Mouse (Mus musculus): Measurements from ENCODE around the gene Zfp574. TPM values are rescaled to one million over a fixed set of nuclear protein-coding genes. Genes with fewer than 3 reads are reported as not detected.

Zfp574 gene
- polyA plus RNA-seq (2015; fragmentation: Nextera tagmentation; extraction: Ambion mirVana), result 9.4 and 10.8 TPM in 2 replicates

DNA sequence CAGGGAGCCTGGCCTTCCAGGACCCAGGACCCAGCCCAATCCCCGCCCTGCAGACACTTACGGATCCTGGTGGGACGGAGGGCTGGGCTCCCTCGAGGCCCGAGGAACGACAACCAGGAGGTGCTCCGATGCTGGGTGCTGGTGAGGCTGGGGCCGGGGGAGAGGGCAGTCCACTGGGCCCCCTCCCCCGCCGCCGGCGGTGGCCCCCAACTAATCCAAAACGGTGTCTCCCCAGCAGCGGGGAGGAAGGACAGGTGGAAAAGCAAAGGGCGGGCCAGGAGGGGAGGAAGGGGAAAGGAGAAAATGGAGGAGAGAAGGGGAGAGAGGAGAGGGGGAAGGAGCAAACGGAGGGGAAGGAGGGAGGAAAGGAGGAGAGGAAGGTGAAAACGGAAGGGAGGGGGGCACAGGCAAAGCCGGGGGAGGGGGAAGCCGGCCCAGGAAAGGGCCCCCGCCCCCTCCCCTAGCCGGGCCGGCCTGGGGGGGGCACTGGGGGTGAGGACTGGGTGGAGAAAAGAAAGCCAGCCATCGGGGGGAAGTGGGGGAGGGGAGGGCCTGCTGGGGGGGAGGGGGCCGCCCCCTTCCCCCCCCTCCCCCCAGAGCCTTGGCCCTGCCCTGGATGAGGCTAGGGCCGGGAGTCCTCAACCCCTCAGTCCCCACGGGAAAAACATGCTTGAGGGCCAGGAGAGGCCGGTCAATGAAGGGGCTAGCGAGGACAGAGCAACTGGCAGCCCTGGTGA is at the start of gene Zfp574, which contains the start of gene Grik5:
Gene Zfp574 (plus strand): TSS at position 589 of the 737 bp plus-strand sequence.
Gene Grik5 (minus strand): TSS at position 368 of the 737 bp plus-strand sequence.
- ATAC-seq, result no peak
- DNase-seq, result no peak
- no peaks in the 10 kb centered on the region for H3K36me3 ChIP-seq (replicated peaks; ENCODE audit: insufficient read depth, low read length)
- H3K9ac ChIP-seq (replicated peaks), result peak within 1 kb of the TSS; percentile 65
- H3K4me1 ChIP-seq (ENCODE audit: insufficient read depth), result peaks cover 36% of the 10 kb centered on the region
- H3K4me2 ChIP-seq (ENCODE audit: low read depth, low read length), result peak within 1 kb of the TSS; percentile 78
- H3K4me3 ChIP-seq (ENCODE audit: low read depth, low read length), result peak within 1 kb of the TSS; percentile 47
- no peak within 1 kb of the TSS for H3K27ac ChIP-seq (ENCODE audit: low read depth)
- TF ChIP-seq EP300 (IDR thresholded peaks at IDR 0.05; ENCODE audit: low read depth) (no peak), CTCF (IDR thresholded peaks at IDR 0.05; ENCODE audit: low read depth) (no peak)
- 4% methylated on average over 21 of the region's 28 CpGs for WGBS (ENCODE audit: insufficient replicate concordance)
- H3K9me3 ChIP-seq (ENCODE audit: low read length), result no peaks in the 10 kb centered on the region
- no peaks in the 10 kb centered on the region for H3K27me3 ChIP-seq (ENCODE audit: insufficient read depth, low read length)

GRCm38 (mm10) chr7:25025855-25026439 is 46.4 kb upstream of the Zfp574 start:
- Histone ChIP-seq H3K36me3 (replicated peaks; ENCODE audit: insufficient read depth, low read length) (no peaks in the 10 kb centered on the region), H3K9ac (replicated peaks) (no peak overlapping the region), H3K27ac (ENCODE audit: low read depth) (no peak overlapping the region), H3K4me3 (ENCODE audit: low read depth, low read length) (no peak overlapping the region), H3K27me3 (ENCODE audit: insufficient read depth, low read length) (no peaks in the 10 kb centered on the region), H3K4me1 (ENCODE audit: insufficient read depth) (no peaks in the 10 kb centered on the region), H3K4me2 (ENCODE audit: low read depth, low read length) (no peak overlapping the region), H3K9me3 (ENCODE audit: low read length) (no peaks in the 10 kb centered on the region)
- DNase-seq (no peak), ATAC-seq (no peak)
- no peak for TF ChIP-seq EP300 (IDR thresholded peaks at IDR 0.05; ENCODE audit: low read depth)
- TF ChIP-seq CTCF (IDR thresholded peaks at IDR 0.05; ENCODE audit: low read depth), result peak; percentile 33
- WGBS (ENCODE audit: insufficient replicate concordance), result 60% methylated on average over 10 of the region's 10 CpGs

GRCm38 (mm10) chr7:25026452-25026851 is 45.9 kb upstream of the Zfp574 start:
- no peaks in the 10 kb centered on the region for H3K27me3 ChIP-seq (ENCODE audit: insufficient read depth, low read length)
- no peak overlapping the region for H3K9ac ChIP-seq (replicated peaks)
- no peak for ATAC-seq
- H3K27ac ChIP-seq (ENCODE audit: low read depth), result no peak overlapping the region
- no peak overlapping the region for H3K4me2 ChIP-seq (ENCODE audit: low read depth, low read length)
- 55% methylated on average over 7 of the region's 7 CpGs for WGBS (ENCODE audit: insufficient replicate concordance)
- H3K9me3 ChIP-seq (ENCODE audit: low read length), result no peaks in the 10 kb centered on the region
- H3K36me3 ChIP-seq (replicated peaks; ENCODE audit: insufficient read depth, low read length), result no peaks in the 10 kb centered on the region
- TF ChIP-seq CTCF (IDR thresholded peaks at IDR 0.05; ENCODE audit: low read depth) (no peak), EP300 (IDR thresholded peaks at IDR 0.05; ENCODE audit: low read depth) (no peak)
- DNase-seq, result no peak
- no peaks in the 10 kb centered on the region for H3K4me1 ChIP-seq (ENCODE audit: insufficient read depth)
- H3K4me3 ChIP-seq (ENCODE audit: low read depth, low read length), result no peak overlapping the region

DNA sequence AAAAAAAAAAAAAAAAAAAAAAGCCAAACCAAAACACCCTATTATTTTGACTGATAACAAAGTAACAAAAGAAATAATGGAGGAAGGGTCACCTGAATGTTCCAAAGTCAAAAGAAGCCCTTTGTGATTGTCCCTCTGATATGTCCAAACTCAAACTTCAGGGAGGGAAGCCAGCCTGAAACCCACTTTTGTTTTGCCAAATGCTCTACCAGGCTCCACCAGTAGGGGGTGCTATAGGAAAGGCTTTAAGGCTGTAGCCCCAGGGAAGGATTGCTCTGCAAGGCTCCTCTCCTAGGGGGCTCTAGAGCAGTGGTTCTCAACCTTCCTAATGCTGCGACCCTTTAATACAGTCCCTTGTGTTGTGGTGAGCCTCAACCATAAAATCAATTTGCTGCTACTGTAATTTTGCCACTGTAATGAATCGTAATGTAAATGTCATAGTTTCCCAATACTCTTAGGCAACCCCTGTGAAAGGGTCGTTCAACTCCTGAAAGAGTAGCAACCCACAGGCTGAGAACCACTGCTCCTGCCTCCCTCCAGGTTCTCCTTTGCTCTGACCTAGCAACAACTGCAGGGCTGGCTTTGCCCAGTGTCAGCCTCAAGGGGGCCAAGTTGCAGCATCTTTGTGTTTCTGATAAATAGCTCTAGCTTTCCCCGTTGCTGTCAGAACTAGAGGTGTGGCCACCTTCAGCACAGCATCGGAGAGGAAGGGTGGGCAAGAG is 42.2 kb upstream of the Zfp574 start:
- Histone ChIP-seq H3K4me3 (ENCODE audit: low read depth, low read length) (no peak overlapping the region), H3K27ac (ENCODE audit: low read depth) (no peak overlapping the region), H3K9ac (replicated peaks) (no peak overlapping the region), H3K36me3 (replicated peaks; ENCODE audit: insufficient read depth, low read length) (no peaks in the 10 kb centered on the region), H3K9me3 (ENCODE audit: low read length) (no peaks in the 10 kb centered on the region), H3K27me3 (ENCODE audit: insufficient read depth, low read length) (no peaks in the 10 kb centered on the region), H3K4me2 (ENCODE audit: low read depth, low read length) (no peak overlapping the region), H3K4me1 (ENCODE audit: insufficient read depth) (no peaks in the 10 kb centered on the region)
- TF ChIP-seq CTCF (IDR thresholded peaks at IDR 0.05; ENCODE audit: low read depth) (peak; percentile 92), EP300 (IDR thresholded peaks at IDR 0.05; ENCODE audit: low read depth) (no peak)
- 30% methylated on average over 5 of the region's 5 CpGs for WGBS (ENCODE audit: insufficient replicate concordance)
- ATAC-seq (peak; percentile 23; the same call in 1 of the 2 replicates), DNase-seq (peak; percentile 83)

GRCm38 (mm10) chr7:25031528-25031927 is 40.8 kb upstream of the Zfp574 start:
- no peak for ATAC-seq
- Histone ChIP-seq H3K27ac (ENCODE audit: low read depth) (no peak overlapping the region), H3K4me1 (ENCODE audit: insufficient read depth) (no peaks in the 10 kb centered on the region), H3K4me3 (ENCODE audit: low read depth, low read length) (no peak overlapping the region), H3K9me3 (ENCODE audit: low read length) (no peaks in the 10 kb centered on the region), H3K9ac (replicated peaks) (no peak overlapping the region), H3K4me2 (ENCODE audit: low read depth, low read length) (no peak overlapping the region), H3K36me3 (replicated peaks; ENCODE audit: insufficient read depth, low read length) (no peaks in the 10 kb centered on the region), H3K27me3 (ENCODE audit: insufficient read depth, low read length) (no peaks in the 10 kb centered on the region)
- no peak for DNase-seq
- 68% methylated on average over 3 of the region's 3 CpGs for WGBS (ENCODE audit: insufficient replicate concordance)
- no peak for TF ChIP-seq EP300 (IDR thresholded peaks at IDR 0.05; ENCODE audit: low read depth)

DNA sequence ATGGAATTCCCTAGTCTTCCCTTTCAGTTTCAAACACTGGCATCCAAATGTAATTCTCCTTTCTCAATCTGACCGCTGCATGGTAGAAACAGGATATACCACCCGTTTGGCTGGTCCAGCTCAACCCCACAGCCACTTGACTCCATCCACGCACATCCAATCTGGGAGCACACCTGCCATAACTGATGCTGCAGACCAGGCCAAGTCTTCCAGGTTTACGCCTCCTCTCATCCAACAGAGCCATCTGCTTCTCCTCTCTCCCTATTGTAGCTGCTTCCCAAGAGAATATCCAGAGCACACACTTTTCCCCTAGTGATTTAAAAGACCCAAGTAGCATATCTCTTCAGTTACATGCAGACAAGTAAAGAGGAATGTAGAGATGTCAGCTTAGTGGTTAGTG is 37.6 kb upstream of the Zfp574 start:
- no peak for ATAC-seq
- DNase-seq, result no peak
- Histone ChIP-seq H3K4me1 (ENCODE audit: insufficient read depth) (no peaks in the 10 kb centered on the region), H3K4me3 (ENCODE audit: low read depth, low read length) (no peak overlapping the region), H3K27ac (ENCODE audit: low read depth) (no peak overlapping the region), H3K27me3 (ENCODE audit: insufficient read depth, low read length) (no peaks in the 10 kb centered on the region), H3K9ac (replicated peaks) (no peak overlapping the region), H3K9me3 (ENCODE audit: low read length) (no peaks in the 10 kb centered on the region), H3K4me2 (ENCODE audit: low read depth, low read length) (no peak overlapping the region), H3K36me3 (replicated peaks; ENCODE audit: insufficient read depth, low read length) (no peaks in the 10 kb centered on the region)
- 77% methylated on average over 4 of the region's 4 CpGs for WGBS (ENCODE audit: insufficient replicate concordance)
- TF ChIP-seq EP300 (IDR thresholded peaks at IDR 0.05; ENCODE audit: low read depth) (no peak), CTCF (IDR thresholded peaks at IDR 0.05; ENCODE audit: low read depth) (no peak)
